Mouse (Mus musculus) spleen, adult 2 months (tissue): ENCODE measurements around the gene Trmt44. TPM values are rescaled to one million over a fixed set of nuclear protein-coding genes. Genes with fewer than 3 reads are reported as not detected.

Experiments used
- DNase-seq, 2 experiments: peaks; one replicate each; pipeline versions ENCODE4 v3.0.0 to v3.0.0-alpha.2; 2012 to 2021; ENCODE audit warnings: low spot score in 2 of 2, low read depth in 1 of 2
- H3K27ac ChIP-seq: fragments of 200-500 bp; 2 replicates; pipeline ENCODE4 v1.5.1; 2012; ENCODE audit warnings: low read length, inconsistent platforms; ENCODE audit not compliant: insufficient read depth
- H3K27me3 ChIP-seq: fragments of 200-500 bp; 2 replicates; pipeline ENCODE4 v1.6.1; 2012; ENCODE audit warnings: mild to moderate bottlenecking, moderate library complexity, low read length, inconsistent platforms; ENCODE audit not compliant: control insufficient read depth, insufficient read depth
- H3K36me3 ChIP-seq: fragments of 200-500 bp; 2 replicates; pipeline ENCODE4 v1.6.1; 2012; ENCODE audit warnings: mild to moderate bottlenecking, low read length, inconsistent platforms; ENCODE audit not compliant: control insufficient read depth, insufficient read depth
- H3K4me1 ChIP-seq: fragments of 200-500 bp; 2 replicates; pipeline ENCODE4 v1.6.1; 2011; ENCODE audit warnings: inconsistent platforms; ENCODE audit not compliant: control insufficient read depth, insufficient read depth, insufficient read length
- H3K4me3 ChIP-seq: fragments of 200-500 bp; 2 replicates; pipeline ENCODE4 v1.5.1; 2011; ENCODE audit warnings: mild to moderate bottlenecking, inconsistent platforms; ENCODE audit not compliant: insufficient read depth, insufficient read length; ENCODE audit errors: extremely low read depth
- CTCF ChIP-seq: fragments of 200-500 bp; IDR thresholded peaks from 2 replicates; pipeline ENCODE4 v1.5.1; 2011; ENCODE audit warnings: mild to moderate bottlenecking, inconsistent platforms; ENCODE audit not compliant: insufficient read depth, insufficient read length, insufficient replicate concordance; ENCODE audit errors: extremely low read depth
- POLR2A ChIP-seq: fragments of 200-500 bp; IDR thresholded peaks from 2 replicates; pipeline ENCODE4 v1.6.1; 2011; ENCODE audit warnings: low read depth, low read length, inconsistent platforms
- WGBS: fragments of 180-500 bp; shearing (Covaris S2); methylation state at CpG from one replicate; pipeline ENCODE4 v1.1.7; 2018; 5-methylcytosine and 5-hydroxymethylcytosine counted together
- polyA plus RNA-seq: library from polyadenylated mRNA; depleted of rRNA; stranded (reverse); fragments of >200 nt; gene quantifications from 2 replicates; pipeline ENCODE4 v1.2.3, GENCODE M21; 2012

Trmt44 gene
- polyA plus RNA-seq, 1 experiment: 4.8 TPM

DNA sequence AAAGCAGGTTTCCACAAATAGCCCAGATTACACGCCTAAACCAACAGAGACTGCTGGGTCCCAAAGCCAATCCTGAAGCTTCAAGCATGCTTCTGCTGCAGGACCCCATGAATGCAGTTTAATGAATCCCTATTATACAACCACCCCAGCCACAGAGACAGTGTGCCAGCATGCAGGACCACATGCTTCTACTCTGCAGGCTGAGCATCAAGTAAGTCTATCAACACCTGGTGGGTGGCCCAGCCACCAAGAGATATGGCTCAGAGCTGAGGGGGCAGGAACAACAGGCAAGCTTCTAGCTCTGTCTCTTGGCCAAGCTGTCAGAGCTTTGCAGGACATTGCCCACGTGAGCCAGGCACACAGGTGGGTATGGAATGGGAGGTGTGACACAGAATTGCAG is 12.3 kb downstream of the Trmt44 start:
- DNase-seq: no peak
- Histone ChIP-seq H3K27me3 (no peaks in the 10 kb centered on the region), H3K4me3 (no peak overlapping the region), H3K4me1 (no peaks in the 10 kb centered on the region), H3K36me3 (peaks cover 33% of the 10 kb centered on the region), H3K27ac (no peak overlapping the region)
- no peak for TF ChIP-seq POLR2A
- no peak for TF ChIP-seq CTCF
- WGBS: 93% methylated on average over 2 of the region's 2 CpGs

DNA sequence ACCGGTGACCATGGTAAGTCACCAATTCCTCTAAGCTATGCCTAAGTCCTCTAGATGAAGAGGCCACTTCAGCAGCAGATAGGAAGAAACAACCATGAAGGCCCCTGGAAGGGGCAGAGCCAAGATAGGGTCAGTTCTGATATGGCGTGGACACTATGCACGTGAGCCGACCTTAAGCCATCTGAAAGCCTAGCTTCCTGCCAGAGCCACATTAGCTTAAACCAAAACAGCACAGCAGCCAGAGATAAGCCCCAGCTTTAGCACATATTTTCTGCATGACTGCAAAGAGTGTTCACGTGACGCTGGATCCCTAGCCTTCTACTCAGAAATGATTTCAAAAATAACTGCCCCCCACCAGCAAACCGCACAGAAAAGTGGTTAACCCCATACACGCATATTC is 15.4 kb downstream of the Trmt44 start:
- 92% methylated on average over 8 of the region's 8 CpGs for WGBS
- H3K27me3 ChIP-seq: no peaks in the 10 kb centered on the region
- no peak overlapping the region for H3K27ac ChIP-seq
- H3K4me3 ChIP-seq: no peak overlapping the region
- H3K36me3 ChIP-seq: peaks cover 35% of the 10 kb centered on the region
- H3K4me1 ChIP-seq: no peaks in the 10 kb centered on the region
- no peak for DNase-seq
- TF ChIP-seq CTCF (no peak), POLR2A (no peak)

DNA sequence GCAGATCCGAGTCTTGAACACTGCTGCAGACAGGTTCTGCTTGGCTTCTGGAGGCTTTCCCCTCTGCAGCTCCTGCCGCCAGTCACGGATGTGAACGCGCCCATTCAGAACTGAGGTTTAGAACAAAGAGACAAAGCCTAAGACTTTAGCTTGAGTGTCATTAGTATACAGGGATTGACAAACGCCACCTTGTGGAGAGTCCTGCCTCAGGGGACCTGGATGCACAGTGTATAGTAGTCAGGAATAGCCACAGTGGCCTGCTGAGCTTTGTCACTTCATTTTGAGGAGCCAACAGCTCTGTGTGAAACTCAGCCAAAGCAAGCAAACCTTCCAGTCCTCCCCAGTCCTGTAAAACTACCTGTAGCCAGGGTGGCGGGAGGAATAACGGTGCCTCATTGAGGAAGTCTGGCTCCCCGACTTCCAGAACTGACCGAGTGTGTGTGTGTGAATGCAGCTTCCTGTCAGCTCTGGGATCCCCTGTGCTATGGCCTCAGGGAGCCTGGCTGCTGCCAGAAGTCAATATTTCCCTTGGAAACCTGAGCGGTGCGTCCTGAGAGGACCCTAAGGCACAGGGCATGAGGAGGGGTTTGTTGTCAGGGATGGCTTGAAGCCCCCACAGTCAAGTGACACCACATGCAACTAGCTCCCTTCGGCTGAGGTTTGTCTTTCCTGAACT is 16.8 kb downstream of the Trmt44 start:
- no peak overlapping the region for H3K27ac ChIP-seq
- peaks cover 27% of the 10 kb centered on the region for H3K36me3 ChIP-seq
- no peak overlapping the region for H3K4me3 ChIP-seq
- no peak for TF ChIP-seq CTCF
- TF ChIP-seq POLR2A: no peak
- H3K4me1 ChIP-seq: no peaks in the 10 kb centered on the region
- DNase-seq: no peak
- no peaks in the 10 kb centered on the region for H3K27me3 ChIP-seq
- 90% methylated on average over 13 of the region's 13 CpGs for WGBS

DNA sequence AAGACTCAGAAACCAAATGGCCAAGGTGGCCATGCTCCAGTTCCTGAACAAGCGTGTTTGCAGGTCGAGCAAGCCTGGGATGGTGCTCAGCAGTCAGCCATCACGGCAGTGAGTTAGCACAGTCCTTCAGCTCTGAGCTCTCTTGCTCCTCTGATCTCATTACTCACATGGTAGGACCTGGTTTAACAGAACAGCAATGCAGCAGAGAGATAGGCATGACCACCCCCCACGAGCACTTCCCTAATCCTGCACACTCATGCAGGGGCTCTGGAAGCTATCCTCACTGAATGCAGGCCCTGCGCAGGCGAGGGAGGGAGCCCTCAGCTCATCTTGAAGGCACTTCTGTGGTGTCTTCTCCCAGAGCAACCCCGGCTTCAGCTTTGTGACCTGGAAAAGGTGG is 18.5 kb downstream of the Trmt44 start:
- no peaks in the 10 kb centered on the region for H3K4me1 ChIP-seq
- 89% methylated on average over 7 of the region's 7 CpGs for WGBS
- no peak for DNase-seq
- no peaks in the 10 kb centered on the region for H3K27me3 ChIP-seq
- peaks cover 20% of the 10 kb centered on the region for H3K36me3 ChIP-seq
- no peak overlapping the region for H3K27ac ChIP-seq
- no peak for TF ChIP-seq CTCF
- no peak for TF ChIP-seq POLR2A
- no peak overlapping the region for H3K4me3 ChIP-seq

DNA sequence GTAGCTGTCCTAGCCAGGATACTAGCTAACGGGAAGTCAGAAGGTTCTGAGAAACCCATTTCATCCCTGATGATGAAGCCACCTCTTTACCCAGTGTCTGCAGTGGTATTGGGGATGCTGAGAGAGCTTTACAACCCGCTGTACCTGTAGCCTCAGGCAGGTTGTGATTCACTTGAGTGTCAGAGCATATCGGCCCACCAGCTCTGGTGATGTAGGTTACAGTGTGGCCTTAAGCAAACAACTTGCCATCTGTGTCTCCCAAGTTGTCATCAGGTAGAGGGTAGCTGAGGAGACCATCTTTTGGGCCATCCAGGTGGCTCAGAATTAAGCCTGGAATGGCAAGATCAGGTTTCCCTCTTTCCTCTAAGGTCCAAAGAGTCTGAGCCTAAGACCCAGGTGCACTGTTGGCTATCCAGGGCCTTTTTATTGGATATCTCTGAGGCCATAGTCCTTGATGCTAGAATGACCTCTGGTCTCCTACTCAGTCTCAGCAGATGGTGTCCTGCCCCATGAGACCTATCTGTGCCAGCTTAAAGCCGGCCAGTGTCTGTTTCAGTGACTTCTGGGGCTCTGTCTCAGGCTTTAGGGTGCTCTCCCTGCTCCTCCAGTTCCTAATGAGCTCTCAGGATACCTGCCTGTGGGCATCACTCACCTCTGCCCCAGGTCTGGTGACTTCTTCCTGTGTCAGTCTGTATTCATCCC is 21.9 kb downstream of the Trmt44 start:
- DNase-seq: no peak
- TF ChIP-seq CTCF (no peak), POLR2A (no peak)
- H3K4me3 ChIP-seq: no peak overlapping the region
- peaks cover 15% of the 10 kb centered on the region for H3K36me3 ChIP-seq
- no peaks in the 10 kb centered on the region for H3K27me3 ChIP-seq
- H3K27ac ChIP-seq: no peak overlapping the region
- no peaks in the 10 kb centered on the region for H3K4me1 ChIP-seq
- WGBS: 86% methylated on average over 4 of the region's 4 CpGs

DNA sequence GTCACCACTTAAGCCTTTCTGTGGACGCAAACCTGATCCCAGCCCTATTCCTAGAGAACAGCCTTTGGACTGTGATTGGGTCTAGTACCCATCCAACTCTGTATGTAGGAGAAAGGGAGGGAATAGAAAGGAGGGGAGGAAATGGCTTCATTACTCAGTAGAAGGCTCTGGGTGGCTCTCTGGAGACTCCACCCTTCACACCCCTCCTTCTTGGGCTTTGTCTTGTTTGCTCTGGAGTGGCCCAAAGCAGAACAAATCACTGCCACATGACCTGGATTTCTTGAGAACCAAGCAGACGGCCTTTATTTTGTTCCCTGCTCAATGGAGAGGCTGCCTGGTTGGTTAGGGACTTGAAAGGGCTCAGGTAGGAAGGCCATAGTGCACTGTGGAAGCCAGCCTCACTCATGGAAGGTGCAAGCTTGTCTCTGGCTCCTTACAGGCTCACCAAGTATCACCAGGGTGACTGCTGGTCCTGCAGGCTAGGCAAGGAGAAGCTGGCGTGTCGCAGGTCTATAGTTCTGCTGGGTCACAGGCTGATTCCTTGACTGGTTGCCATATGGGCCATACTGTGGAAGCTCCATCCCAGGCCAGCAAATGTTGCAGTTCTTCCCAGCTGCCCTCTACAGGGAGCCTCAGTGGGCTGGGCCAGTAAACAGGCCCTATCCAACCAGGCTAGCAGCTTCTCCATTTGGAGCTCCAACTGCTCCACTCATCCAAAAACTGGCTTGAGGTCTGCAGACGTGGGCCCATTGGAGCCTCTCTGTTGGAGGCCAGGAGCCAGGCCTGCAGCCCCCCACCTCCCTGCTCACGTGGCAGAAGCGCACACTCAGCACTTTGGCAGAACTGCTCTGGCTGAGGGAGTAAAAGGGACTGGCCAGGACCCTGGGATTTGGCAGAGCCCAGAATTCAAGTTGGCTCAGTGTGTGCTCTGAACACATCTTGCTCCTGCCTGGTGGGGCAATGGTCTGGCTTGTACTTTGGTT is 22.7 kb downstream of the Trmt44 start:
- Histone ChIP-seq H3K36me3 (peaks cover 7% of the 10 kb centered on the region), H3K27me3 (no peaks in the 10 kb centered on the region), H3K4me3 (no peak overlapping the region), H3K27ac (no peak overlapping the region), H3K4me1 (no peaks in the 10 kb centered on the region)
- TF ChIP-seq POLR2A (no peak), CTCF (no peak)
- 55% methylated on average over 7 of the region's 7 CpGs for WGBS
- no peak for DNase-seq
